Mouse (Mus musculus) cortical plate, adult 2 months (tissue): ENCODE measurements around the gene Zfp809. TPM values are rescaled to one million over a fixed set of nuclear protein-coding genes. Genes with fewer than 3 reads are reported as not detected.

Experiments
- H3K27ac ChIP-seq: fragments of 200-500 bp; 2 replicates; pipeline ENCODE4 v1.5.1; 2012; ENCODE audit warnings: low read length, control low read depth, inconsistent platforms; ENCODE audit not compliant: insufficient read depth
- H3K4me1 ChIP-seq: fragments of 200-500 bp; 2 replicates; pipeline ENCODE4 v1.6.1; 2011; ENCODE audit warnings: low read length; ENCODE audit not compliant: control insufficient read depth, insufficient read depth
- H3K4me3 ChIP-seq: fragments of 200-500 bp; 2 replicates; pipeline ENCODE4 v1.5.1; 2011; ENCODE audit warnings: mild to moderate bottlenecking, low read length, control low read depth; ENCODE audit not compliant: insufficient read depth
- CTCF ChIP-seq: fragments of 200-500 bp; IDR thresholded peaks from 2 replicates; pipeline ENCODE4 v1.5.1; 2011; ENCODE audit warnings: mild to moderate bottlenecking, control low read depth, low read length; ENCODE audit not compliant: insufficient read depth; ENCODE audit errors: extremely low read depth
- POLR2A ChIP-seq: fragments of 200-500 bp; IDR thresholded peaks from 2 replicates; pipeline ENCODE4 v1.6.1; 2011; ENCODE audit warnings: mild to moderate bottlenecking, low read length, control low read depth; ENCODE audit not compliant: insufficient read depth; ENCODE audit errors: extremely low read depth
- polyA plus RNA-seq: library from polyadenylated mRNA; depleted of rRNA; stranded (reverse); fragments of >200 nt; gene quantifications from 2 replicates; pipeline ENCODE4 v1.2.3, GENCODE M21; 2012; rRNA removed

The Zfp809 gene
- 18.2 and 18.3 TPM in 2 replicates for polyA plus RNA-seq

DNA sequence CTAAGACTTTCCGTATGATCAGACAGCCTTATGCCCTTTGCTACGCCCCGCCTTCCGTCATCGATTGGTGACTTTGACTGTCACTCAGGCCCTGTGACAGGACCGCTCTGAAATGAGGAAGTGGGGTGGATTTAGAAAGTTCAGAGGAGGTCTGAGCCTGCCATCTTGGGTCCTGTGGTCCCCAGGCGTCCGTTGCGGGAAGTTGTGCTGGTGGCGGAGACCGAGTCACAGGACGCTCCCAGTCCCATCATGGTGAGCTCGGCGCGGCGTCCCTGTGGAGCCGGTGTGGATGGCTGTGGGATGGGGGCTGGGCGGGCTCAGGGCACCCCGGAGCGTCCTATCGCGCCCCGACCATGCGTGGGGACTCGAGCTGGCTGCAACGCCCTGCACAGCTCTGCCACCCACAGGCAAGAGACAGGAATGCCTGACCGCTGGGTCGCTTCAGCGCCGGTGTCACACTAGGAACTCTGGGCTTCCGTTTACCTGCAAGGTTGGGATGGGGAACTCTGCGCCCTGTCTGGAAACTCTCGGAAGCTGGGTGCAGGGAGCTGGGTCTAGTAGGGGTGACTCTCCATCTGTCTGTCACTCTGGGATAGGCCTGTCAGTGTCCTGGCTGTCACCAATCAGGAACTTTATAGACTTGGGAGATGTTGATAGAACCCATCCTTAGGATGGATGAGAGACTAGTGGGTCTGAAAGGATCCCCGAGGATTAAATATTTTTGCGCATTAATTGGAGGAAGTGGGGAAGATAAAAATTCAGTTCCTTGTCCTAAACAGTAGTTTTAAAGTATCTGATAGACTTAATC, at the start of gene Zfp809:
Zfp809 (plus strand) TSS at position 134 of the 808 bp plus-strand sequence.
- peak within 1 kb of the TSS; percentile 46 for H3K4me3 ChIP-seq
- H3K4me1 ChIP-seq, result no peaks in the 10 kb centered on the region
- TF ChIP-seq CTCF (peak; percentile 49), POLR2A (peak; percentile 81)
- peak within 1 kb of the TSS; percentile 66; the same call in 1 of the 2 replicates for H3K27ac ChIP-seq

DNA sequence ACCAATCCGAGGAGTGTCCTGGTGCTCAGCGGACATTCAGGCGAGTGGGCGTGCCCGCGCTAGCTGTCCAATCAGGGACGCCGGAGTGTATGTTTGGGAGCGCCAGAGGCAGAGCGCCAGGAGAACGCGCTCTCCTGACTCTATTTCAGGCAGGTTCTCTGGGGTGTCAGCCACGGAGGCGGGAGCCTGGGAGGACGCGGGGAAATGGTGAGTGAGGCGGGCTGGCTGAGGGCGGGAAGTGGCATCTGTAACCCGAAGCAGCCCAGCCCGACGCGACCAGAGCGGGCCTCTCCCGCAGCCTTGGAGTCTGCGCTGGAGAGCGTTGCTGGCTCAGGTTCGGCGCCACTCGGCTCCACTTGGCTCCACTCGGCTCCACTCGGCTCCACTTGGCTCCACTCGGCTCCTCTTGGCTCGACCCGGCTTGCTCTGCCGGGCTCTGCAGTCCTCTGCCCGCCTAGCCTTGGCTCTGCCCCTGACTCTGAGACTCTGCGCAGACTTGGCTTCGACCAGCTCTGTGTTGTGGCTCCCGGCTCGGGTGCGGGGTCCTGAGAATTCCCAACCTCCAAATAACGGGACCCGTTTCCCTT, 37.4 kb upstream of the Zfp809 start, which contains the start of gene Zfp872:
Zfp872 (plus strand) TSS at position 66 of the 587 bp plus-strand sequence.
- Histone ChIP-seq H3K4me1 (no peaks in the 10 kb centered on the region), H3K4me3 (peak within 1 kb of the TSS; percentile 27; the same call in 1 of the 2 replicates), H3K27ac (no peak within 1 kb of the TSS)
- TF ChIP-seq CTCF (no peak), POLR2A (no peak)

DNA sequence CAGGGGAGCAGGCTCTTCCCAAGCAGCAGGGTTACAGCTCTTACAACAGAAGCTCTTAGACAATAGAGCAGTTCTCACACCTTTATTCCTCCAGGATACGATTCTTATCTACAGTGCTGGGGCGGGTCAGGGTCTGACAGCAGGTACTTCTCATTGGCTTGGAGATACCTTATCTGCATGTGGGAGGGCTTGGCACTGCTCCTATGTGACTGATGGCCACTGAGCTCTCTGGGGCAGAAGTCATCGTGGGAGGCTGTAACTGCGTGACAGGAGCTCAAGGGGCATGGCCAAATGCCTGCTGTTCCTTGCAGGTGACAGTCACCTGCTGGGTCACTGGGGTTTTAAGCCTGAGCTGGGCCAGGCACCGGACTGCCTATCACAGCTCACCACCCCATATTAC, 29.1 kb upstream of the Zfp809 start:
- Histone ChIP-seq H3K4me1 (no peaks in the 10 kb centered on the region), H3K4me3 (no peak overlapping the region), H3K27ac (no peak overlapping the region)
- TF ChIP-seq POLR2A, result no peak
- TF ChIP-seq CTCF, result no peak

GRCm38 (mm10) chr9:22213785-22214194, 11.7 kb upstream of the Zfp809 start:
- TF ChIP-seq POLR2A (no peak), CTCF (no peak)
- Histone ChIP-seq H3K27ac (no peak overlapping the region), H3K4me1 (no peaks in the 10 kb centered on the region), H3K4me3 (no peak overlapping the region)

DNA sequence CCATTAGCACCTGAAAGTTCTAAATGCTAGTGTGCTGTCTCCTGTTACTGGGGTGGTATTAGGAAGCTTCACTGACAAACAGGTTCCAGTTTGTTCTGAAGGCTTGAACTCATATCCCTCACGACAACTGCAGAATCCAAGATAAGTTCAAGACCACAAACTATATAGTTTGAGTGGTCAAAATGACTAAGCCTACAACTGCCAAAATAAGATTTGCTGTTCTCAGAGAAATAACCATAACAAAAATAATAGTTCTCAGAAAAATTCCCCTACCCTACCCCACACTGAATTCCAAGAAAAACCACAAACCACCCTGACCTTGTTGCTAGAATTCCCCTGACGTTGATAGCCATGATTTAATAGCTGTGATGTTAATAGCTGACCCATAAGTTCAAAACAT, 11.0 kb upstream of the Zfp809 start:
- Histone ChIP-seq H3K4me3 (no peak overlapping the region), H3K4me1 (no peaks in the 10 kb centered on the region), H3K27ac (no peak overlapping the region)
- no peak for TF ChIP-seq CTCF
- TF ChIP-seq POLR2A, result no peak

- Histone ChIP-seq H3K4me1 (no peaks in the 10 kb centered on the region), H3K4me3 (no peak overlapping the region), H3K27ac (no peak overlapping the region)
- TF ChIP-seq CTCF, result no peak
- TF ChIP-seq POLR2A, result no peak
Observed at GRCm38 (mm10) chr9:22216705-22217104, 8.8 kb upstream of the Zfp809 start.

DNA sequence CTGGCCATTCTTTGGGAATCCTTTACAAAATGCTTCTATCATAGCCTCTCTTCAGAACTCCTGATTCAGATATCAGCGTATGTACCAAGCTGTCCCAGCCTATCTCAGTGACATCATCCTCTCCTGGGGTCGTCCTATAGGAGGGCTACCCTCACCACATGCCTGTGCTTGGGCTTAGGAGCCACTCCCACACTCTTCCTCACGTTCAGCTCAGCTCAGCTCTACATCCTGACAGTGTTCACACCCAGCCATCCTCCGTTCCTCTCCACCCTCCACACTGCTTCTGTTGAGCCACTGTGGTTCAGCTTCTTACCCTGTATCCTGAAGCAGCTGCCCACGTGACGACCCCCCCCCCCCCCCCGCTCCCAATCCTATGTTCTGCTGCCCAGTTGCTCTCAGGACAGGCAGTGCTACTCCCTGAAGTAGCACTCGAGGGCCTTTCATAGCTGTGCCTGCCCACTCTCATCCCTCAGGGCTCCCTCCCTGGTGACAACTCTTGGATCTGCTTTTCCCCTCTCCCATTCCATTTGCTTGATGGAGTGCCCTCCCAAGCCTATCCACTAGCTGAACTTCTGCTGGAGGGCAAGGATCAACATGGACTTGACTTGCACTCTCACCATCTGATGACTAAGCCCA, 7.5 kb upstream of the Zfp809 start:
- H3K4me1 ChIP-seq, result no peaks in the 10 kb centered on the region
- H3K27ac ChIP-seq, result no peak overlapping the region
- no peak for TF ChIP-seq CTCF
- TF ChIP-seq POLR2A, result no peak
- no peak overlapping the region for H3K4me3 ChIP-seq

DNA sequence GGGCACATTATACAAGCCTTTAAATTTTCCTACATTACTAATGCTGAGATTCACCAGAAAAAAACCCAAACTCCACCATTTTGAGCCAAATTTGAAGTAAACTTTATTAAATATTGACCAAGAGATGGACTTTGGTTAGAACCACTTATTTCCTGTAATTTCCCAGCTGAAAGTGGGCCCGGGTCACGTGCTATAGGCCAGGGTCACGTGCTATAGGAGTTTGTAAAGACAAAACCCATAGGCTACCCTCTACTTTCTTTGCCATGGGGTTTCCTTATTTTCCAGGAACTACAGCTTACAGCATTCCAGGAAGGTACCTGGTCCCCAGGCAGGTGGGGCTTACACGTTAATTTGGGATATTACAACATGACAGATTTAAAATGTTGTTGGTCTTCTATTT, 1.4 kb upstream of the Zfp809 start:
- Histone ChIP-seq H3K4me1 (no peaks in the 10 kb centered on the region), H3K4me3 (no peak overlapping the region), H3K27ac (no peak overlapping the region)
- TF ChIP-seq POLR2A (no peak), CTCF (no peak)
